Mouse (Mus musculus): ENCODE data around the gene Aldh3b3.
A peak's percentile ranks its signal among the peaks of the same experiment; 100 is the strongest.

The Aldh3b3 gene

DNA sequence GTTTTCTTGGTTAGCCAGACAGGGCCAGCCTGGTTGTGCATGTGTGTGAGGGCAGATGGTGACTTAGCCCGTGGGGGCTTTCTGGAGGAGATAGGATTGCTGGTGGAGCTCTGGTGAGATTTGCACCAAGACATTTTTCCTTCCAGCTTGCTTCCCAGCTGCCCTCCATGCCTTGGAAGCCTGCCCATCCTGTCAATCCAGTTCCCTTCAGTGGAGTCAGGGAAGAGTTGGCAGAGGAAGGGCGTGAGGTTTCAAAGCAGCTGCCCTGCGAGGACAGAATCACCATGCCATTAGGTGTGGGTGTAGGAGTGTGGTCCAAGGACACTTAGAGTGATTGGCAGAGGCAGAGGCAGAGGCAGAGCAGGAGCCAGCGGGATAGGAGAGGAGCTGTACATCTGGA, at the start of gene Aldh3b3:
TSS of gene Aldh3b3 (plus strand) at position 176 of the 400 bp plus-strand sequence.
- no peak for DNase-seq

DNA sequence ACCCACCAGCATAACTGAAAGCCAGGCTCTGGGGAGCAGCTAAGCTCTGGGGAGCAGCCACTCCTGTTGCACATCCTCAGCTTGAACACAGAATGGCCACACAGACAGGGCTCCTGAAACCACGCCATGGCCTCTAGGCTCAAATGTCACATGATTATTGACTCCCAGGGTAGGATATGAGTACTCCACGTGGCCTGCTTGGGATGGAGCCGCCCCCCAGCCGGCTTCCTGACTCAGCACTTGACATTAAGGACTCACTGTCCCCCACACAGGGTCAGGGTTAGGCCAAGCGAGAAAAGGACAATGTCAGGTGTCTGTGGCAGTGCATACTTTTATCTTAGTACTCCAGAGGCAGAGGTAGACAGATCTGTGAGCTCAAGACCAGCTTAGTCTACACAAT, 48.2 kb upstream of the Aldh3b3 start:
- DNase-seq = no peak

DNA sequence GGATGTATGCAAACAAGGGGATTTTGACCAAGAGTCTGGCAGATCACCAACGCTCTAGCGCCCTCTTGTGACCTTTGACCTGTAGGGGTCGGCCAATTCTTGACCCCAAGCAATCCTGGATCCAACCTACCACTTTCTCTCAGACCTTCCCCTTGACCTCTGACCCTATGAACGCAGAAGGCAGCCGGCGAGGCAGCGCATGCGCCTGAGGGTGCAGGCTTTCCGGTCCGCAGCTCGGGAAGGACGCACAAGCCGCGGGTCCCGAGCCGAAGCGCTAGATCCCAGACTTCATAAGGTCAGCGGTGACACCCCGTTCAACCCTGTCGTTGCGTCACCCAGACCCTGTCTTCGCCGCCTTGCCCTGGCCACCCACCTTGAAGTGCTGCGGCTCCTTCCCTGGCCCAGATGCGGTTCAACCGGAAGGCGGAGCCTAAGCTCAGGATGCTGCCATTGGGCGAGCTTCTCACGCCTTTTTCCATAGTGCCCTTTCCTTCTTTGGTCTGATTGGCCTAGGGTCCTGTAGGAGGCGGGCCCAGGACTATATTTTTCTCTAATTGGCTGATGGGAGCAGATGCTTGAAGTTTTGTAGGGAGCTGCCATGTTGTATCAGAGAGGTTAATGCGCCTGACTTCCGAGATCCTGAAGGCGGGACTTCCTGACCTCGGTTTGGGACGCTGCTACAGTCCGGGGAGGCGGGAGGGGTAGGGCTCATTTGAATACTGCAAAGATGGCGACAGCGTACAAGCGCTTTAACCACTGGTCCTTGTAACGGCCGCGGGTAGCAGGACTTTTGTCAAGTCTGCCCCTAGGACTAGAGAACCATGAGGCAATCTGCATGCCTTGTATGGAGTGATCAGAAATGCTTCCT, 45.9 kb upstream of the Aldh3b3 start, which contains the start of gene Ndufs8:
TSS of gene Ndufs8 (minus strand) at position 438 of the 868 bp plus-strand sequence.
- DNase-seq = peak; percentile 98

DNA sequence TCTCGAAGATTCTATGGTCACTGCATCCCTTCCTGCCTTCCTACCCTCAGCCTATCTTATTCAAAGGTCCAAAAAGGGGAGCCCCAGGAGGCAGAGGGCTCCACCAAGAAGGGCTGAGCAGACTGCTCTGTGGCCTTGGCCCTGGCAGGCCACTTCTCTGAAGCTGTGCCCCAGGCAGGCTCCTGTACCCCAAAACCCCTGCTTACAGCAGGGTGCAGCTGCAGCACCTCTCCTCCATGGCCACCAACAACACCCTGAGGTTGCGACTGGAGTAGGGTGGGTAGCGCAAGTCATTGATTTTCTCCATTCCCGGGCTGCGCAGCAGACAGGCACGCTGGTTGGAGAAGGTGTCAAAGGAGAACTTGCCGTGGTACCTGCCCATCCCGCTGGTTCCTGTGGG, 44.8 kb upstream of the Aldh3b3 start:
- DNase-seq = no peak

DNA sequence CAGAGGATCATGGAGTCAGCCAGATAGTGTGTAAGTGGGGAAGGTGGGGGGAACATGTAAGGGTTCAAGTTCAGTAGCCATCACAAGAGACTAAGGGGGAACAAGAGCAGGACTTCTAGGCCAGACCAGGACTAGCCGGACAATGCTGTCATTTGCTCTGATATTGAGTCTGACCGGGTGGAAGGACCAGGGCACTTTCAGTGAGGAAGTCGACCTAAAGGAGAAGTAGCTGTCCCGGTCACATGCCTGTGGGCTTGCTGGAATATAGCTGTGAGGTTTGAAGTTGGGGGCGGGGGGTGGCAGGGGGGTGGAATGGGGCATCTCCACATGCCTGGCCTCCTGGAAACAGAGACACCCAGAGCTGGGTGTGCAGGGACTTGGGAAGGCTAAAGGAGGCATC, 43.9 kb upstream of the Aldh3b3 start:
- peak; percentile 72 for DNase-seq

DNA sequence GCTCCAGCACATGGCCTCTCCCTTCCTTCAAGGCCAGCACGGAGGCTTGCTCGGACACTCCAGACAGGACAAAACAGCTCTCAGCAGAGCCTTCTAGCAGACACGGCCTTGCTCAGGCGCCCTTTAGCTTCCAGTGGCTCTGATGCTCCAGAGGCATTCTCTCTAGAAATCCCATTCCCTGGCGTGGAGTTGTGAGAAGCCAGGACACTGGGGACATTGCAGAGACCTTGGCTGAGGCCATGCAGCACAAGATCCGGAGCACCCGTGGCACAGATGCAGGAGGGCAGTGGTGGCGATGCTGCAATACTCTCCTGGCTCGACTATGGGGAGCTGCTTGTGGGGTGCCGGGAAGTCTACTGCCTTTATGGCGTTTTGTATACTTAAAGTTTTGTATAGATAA, 41.7 kb upstream of the Aldh3b3 start:
- DNase-seq = no peak

DNA sequence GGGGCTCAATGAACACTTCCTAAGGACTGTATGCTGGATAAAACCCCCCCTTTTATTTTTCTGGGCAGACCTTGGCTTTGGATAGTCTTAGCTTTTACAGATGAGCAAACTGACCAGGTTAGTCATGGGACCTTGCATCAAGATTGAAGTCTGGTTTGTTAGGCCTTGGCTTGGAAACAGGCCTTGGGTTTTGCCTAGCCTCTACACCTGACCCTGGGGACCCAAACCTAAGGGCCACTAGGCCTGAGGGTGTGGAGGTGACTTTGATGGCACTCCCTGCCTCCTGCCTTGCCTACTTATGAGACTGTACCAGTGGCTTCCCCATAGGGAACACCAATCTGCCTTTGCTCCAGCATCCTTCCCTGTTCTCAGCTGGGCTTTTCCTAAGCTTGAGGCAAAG, 38.5 kb upstream of the Aldh3b3 start:
- no peak for DNase-seq

DNA sequence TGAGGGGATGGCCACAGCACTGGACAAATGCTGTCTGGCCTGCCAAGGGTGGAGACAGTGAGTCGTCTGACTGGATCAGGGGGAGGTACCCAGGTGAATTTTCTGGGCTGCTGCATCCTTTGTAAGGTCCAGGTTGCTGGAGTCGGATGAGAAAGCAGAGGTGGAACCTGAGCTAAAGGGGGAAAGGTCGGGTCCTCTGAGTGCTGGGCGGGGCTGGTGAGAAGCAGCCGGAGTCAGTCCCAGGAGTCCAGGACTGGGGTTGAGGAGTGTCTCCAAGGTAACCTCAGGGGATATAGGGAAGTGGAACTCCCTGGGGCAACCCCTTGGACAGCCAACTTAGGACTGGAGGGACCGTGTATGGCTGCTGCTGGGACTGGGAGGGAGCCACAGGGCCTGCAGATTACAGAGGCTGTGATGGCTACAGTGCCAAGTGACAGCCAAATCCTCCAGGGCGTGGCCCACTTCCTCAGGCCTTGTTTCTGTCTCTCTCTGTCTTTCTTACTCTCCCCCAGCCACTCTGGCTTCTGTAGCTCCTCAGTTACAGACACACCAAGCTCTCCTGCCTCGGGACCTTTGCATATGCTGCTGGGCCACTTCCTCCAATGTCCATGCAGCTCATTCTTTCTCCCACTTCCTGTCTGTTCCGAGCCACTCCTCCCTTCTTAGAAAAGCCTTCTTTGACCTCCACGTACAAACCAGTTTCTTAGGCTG, 35.6 kb upstream of the Aldh3b3 start:
- DNase-seq = no peak

DNA sequence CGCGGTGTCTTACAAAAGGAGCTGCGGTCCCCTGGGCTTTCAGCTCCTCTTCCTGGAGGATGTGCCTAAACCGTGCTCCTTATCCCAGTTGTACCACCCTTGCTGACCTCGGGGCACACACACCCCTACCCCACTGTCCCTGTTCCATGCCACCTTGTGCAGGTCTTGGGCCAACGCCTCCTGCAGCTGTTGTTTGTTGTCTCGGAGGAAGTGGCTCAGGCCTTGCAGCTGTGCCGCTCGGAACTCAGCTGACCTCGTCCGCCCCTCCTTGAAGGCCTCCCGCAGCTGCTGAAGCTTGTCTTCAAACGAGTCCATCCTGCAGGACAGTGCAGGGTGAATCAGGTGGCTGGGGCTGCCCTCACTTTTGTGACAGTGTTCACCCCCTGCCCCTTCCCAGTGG, 34.9 kb upstream of the Aldh3b3 start:
- no peak for DNase-seq

DNA sequence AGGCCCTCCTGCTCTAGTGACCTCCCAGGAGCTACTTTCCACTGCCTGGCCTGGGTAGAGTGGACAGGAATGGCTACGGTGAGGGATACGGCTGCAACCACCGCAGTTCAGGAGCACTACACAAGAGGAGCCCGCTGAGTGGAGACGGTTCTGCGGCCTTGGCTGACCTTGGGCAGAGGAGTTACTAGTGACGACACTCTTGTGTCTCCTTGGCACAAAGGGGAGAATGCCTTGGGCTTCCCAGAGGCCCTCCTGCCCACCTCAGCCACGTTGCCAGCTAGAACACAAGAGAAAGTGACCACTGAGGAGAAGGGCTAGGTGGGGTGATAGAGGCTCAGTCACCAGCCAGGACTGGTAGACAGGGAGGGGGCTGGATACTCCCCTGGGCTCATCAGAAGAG, 34.3 kb upstream of the Aldh3b3 start:
- no peak for DNase-seq

DNA sequence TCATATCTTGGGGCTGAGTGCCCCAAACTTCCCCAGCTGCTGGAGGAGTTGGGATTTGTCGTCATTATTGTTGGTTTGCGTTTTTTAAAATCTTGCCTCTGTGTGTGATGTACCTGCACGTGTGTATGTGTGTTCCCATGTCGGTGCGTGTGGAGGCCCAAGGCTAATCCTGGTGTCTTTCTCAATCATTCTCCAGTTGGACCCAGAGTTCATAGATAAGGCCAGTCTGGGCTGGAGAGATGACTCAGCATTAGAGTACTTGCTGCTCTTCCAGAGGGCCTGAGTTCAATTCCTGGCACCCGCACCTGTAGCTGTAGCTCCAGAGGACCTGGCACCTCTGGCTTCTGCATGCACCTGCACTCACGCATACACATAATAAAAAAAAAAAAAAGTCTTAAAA, 33.6 kb upstream of the Aldh3b3 start:
- no peak for DNase-seq

DNA sequence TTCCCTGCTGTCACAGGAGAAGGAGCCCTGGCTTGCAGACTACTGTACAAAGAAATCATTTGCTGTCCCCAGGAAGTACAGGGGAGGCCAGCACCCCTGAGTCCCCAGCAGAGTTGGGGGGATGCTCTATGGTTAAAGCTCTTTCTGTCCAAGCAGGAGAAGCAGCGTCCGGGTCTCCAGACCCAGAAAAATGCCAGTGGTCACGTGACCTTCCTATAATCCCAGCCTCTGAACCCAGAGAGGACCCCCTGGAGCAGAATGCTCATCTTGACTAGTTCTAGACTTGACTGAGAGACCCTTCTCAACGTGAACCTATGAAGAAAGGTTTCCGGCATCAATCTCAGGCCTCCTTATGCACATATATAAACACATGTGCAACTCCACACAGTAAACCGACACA, 32.6 kb upstream of the Aldh3b3 start:
- no peak for DNase-seq

DNA sequence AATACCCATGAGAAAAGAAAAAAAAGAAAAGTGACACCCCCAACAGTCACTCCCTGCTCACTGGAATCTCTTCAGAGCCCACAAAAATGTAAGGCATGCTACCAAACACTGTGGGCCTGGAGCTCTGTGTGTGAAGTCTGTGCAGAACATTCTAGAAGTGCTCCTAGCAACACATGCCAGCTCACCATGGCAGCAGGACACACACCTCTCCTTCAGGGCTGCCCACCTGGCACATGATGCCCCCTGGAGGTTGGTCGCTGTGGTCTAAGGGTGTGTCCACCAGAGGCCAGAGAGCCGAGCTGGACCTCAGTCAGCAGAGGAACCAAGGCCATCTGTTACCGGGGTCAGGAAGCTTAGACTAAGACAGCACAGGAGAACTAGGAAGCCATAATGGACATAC, 32.2 kb upstream of the Aldh3b3 start:
- DNase-seq = no peak

DNA sequence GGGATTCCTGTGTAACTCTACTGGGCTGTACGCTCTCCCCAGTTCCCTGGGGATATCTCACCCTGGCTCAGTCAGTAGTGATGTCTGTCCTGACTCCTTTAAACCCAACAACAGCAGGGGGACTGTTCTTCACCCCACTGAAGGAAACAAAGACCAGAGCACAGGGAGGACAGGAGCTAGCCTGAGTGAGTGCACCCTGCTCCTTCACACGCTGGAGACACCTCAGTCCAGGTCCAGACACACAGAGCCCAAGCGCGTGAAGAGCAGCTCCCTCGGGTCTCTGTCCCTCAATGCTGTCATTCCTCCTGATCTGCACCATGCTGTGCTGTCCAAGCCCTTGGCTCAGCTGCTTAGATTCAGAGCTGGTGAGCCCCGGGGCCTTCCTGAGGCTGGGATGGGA, 31.8 kb upstream of the Aldh3b3 start:
- DNase-seq = no peak

DNA sequence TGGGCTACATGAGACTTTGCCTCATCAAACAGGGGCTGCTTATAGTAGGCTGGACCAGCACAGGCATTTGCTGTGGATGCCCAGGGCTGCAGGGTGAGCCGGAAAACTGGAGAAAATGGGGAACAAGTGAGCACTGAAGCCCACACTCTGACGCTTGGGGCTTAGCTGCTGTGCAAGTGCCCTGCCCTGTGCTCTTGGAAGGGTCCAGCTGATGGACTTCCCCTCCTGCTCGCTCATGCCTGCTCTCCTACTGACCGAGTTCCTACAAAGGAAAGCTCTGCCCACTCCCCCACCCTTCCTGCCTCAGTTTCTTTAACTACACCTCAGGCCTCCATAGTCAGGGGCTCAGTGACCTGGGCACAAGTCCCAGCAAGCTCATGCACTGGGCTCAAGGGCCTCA, 30.5 kb upstream of the Aldh3b3 start:
- DNase-seq = no peak

DNA sequence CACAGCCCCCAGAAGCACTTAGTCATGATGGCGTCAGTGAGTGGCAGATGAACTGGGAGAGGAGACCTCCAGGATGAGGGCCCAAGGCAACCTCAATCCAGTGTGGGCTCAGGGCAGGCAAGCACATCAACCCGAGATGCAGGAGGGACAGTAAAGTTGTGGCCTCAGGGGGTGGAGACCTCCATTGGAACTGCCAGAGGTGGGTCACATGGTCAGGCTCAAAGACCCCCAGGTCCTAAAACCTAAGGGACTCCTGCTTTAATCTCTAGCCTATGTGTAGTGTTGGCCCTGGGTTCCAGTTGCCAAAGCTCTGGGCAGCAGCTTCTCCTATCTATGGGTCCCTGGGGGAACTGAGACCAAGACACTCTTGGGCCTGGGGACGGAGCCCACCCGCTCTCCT, 29.7 kb upstream of the Aldh3b3 start:
- DNase-seq = no peak

DNA sequence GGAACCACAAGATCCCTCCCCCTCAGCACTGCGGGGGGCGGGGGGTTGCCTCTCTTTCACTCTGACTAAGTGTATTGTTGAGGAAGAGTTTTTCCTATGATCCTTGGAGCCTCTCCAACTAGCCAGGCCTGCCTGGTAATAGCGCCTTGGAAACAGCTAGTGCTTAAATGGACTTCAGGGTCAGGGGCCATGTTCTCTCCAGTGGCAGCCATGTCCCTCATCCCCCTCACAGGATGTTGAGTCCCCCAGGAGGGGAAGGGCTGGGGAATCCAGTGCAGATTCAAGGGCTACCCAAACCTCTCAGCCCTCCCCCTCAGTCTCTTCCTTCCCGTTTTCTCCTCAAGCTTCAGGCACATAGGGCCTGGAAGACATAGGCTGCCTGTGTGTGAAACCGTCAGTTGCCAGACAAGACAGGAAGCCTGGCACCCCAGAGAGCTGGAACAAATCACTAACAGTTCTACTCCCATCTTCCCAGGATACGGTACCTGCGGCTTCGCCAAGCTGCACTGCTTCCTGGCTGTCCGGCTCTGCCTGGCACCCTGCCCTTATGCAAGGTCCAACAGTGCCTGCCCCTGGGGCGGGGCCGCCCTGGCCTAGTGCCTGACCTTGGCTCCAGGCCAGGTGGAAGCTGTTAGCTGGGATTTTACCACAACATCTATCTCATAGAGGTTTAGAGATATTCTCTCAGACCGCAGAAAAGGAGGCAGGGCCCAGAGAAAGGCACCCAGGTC, 29.1 kb upstream of the Aldh3b3 start, which contains the start of gene Aldh3b1:
TSS of gene Aldh3b1 (minus strand) at position 598 of the 731 bp plus-strand sequence.
- DNase-seq = peak; percentile 81

DNA sequence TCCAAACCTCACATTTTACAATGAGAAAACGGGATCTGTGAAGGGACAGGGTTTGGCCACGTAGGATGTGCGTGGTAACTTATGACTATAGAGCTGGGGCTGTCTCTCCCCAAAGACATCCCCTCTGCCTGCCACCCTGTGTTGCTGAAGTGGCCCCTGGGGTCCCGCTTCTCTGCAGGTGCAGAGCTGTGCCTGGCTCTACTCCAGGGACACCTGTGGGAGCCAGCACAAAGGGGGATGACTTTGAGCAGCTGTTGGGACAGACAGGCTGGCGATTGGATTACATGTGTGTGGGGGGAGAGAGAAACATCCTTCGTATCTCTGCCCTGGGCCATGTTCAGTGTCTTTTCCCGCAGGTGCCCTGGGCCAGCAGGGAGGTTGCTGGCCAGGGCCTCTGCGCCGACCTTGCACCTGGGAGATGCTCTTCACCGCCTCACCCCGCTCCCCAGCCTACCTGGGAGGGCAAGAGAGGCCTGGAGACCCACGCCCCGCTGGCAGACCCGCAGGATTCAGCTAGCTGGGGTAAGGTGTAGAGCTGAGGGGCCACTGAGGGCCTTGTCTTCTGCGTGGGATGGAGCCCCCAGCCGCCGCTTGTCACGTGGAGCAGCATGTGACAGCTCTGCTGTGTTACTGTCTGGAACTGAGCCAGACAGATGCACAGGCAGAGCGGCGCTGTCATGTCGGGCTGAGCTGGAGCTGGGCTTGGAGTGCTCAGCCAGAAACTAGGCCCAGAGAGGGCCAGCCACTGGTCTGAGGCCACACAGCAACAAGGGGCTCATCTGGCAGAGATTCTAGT, 28.0 kb upstream of the Aldh3b3 start:
- DNase-seq = no peak

DNA sequence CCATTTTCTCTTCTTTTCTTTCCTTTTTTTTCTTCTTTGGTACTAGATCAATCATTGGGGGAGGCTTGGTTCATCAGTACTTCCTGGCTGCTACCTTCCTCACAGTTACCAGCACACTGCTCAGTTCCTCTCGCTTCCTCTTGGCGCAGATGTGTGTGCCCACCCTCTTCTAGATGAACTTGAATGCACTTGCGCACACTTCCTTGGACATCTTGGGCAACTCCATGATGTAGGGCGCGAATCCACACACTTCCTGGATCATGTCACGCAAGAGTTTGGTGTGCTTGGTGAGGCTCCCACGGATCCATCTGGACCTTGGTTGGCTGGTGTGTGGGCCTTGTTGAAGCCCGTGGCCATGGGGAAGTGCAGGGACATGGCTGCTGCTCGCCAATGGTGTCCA, 26.7 kb upstream of the Aldh3b3 start:
- no peak for DNase-seq

DNA sequence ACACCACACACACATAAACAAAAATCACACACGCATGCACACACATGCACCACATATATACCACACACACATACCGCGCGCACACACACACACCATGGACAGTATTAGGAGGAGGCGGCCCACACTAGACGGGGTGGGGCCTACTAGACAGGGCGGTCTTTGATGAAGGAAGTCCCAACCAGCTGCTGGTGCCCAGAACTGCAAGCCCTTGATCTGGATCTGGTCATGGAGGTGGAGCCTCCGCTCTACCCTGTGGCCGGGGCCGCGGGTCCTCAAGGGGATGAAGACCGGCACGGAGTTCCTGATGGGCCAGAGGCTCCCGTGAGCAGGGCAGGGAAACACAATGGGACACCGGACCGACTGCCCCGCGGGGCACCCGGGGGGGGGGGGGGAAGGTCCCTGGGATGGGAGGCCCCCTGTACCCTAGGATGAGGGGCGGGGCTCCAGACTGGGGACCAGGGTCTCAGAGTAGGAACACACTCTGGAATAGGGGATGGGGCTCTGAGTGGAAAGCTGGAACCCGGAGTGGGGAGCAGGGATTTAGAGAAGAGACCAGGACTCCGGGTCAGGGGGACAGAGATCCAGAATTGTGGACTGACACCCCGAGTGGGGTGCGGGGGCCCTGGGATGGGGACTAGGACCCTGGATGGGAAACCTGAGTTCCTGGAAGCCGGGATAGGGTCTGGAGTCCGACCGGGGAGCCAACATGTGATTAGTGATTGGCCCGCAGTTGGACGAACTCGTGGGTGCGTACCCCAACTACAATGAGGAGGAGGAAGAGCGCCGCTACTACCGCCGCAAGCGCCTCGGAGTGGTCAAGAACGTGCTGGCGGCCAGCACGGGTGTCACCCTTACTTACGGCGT, 23.2 kb upstream of the Aldh3b3 start, which contains the start of gene Unc93b1:
TSS of gene Unc93b1 (plus strand) at position 155 of the 864 bp plus-strand sequence.
- peak; percentile 80 for DNase-seq

Data from layer of hippocampus, adult 9-11 months (tissue).